Mouse (Mus musculus) c-Kit-negative CD71-positive TER-119-positive erythroid progenitor cells, embryonic 14.5 days (primary cell): ENCODE results near the gene Hist1h2ah.
"Not testable (repeated sequence)": the region's sequence is repeated elsewhere in the genome, so short reads cannot be mapped to it uniquely, and the experiment has no call there.

ENCODE experiments used
- DNase-seq: peaks from one replicate; pipeline ENCODE4 v3.0.0-alpha.2; 2013; ENCODE audit warnings: low read depth, low spot score

Hist1h2ah gene

GRCm38 (mm10) chr13:22035267-22036148 is at the start of gene Hist1h2ah, which contains the start of gene Hist1h2bk:
Gene Hist1h2ah (minus strand): TSS chr13:22035568.
Gene Hist1h2bk (plus strand): TSS chr13:22035870.
- DNase-seq, result peak; percentile 97

DNA sequence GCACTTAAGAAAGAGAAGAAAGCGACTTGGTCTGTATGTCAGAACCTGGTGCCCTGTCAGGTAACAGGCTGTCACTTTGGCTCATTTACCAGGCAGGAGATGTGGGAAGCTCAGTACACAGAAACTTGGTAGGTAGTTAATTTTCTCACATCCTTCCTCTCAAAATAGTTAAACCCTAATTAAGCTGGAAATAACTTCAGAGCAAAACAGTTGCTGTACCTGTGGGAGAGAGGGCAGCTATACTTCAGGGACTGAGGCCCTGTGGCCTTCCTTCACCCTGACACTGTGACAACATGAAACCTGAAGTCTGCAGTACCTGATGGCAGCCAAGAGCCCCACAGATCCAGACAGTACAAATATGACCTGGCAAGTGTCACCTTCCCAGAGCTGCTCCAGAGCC is 48.8 kb upstream of the Hist1h2ah start, which contains the start of gene Vmn1r188:
TSS of gene Vmn1r188 (plus strand) at position 301 of the 400 bp plus-strand sequence.
- not testable (repeated sequence) for DNase-seq

DNA sequence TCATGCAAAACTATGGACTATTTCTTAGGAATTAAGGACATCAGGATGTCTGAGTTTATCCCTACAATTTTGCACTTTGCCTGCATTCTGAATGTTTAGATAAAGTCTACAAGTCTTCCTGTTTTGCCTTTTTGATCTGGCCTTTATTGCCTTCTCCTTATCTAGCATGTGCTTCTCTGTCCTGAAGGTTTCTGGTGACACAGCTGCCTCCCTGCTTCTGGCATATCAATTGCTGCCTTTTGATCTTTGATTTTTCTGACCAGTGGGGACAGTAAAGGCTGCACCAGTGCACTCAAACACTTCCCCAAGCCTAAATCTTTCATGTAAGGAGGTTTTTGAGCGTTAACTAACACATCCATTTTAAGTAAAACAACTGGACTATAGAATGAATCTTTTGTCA is 28.1 kb upstream of the Hist1h2ah start:
- DNase-seq, result no peak

- no peak for DNase-seq
Measured at GRCm38 (mm10) chr13:22061422-22061821, 26.1 kb upstream of the Hist1h2ah start.

GRCm38 (mm10) chr13:22053754-22054153 is 18.4 kb upstream of the Hist1h2ah start:
- no peak for DNase-seq

- no peak for DNase-seq
Measured at GRCm38 (mm10) chr13:22051523-22051859, 16.1 kb upstream of the Hist1h2ah start.

DNA sequence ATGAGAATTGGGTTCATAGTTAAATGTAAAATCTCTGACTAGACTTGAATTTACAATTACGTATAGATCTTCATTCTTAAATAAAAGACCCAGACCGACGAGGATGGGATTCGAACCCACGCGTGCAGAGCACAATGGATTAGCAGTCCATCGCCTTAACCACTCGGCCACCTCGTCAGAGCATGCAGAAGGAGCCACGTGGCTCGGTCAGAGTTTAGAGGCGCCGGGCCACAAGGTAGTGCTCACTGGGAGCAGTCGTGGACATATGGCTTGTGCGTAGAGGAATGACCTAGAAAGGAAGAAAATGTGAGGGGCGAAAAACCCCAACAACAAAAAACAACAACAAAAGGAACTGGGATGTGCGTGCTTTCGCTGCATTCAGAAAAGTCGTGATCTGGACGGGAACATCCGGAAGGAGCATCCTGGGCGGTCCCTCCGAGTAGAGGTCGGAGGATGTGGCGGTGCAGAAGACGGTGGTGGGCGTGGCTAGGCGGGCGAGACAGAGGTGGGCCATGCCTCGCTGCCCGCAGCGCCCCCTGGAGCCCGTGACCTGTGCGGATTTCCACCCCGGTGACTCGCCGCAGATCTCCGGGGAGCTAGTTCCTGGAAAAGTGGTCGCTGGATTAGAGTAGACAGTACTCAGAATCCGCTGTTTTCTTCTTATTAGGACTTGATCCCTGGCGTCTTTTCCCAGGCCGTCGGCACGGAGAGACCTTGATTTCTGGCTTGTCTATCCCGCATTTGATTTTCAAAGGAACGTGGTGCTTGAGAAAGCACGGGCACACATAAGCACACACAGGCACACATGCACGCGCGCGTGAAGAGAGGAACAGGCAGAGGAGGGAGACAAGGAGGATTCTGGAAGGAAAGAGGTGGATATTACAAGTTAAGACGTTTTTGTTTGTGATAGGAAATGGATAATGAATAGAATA is 15.5 kb upstream of the Hist1h2ah start:
- peak; percentile 81 for DNase-seq

- no peak for DNase-seq
Measured at GRCm38 (mm10) chr13:22049737-22050440, 14.5 kb upstream of the Hist1h2ah start.

DNA sequence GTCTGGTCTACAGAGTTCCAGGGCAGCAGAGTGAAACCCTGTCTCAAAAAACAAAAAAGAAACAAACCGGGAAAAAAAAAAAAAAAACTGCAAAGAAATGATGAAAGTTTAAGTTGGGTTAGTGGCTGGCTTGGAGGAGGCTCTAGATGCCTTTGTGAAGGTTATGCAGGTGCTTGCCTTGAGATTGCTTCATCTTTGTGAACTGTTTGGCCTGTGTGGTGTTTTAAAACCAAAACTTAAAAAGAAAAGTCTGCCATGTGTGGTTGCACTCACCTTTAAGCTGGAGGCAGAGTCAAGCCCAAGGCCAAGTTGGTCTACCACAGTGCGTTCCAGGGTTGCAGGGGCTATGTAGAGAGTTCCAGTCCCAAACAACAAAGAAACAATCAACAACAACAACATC is 13.7 kb upstream of the Hist1h2ah start:
- DNase-seq, result no peak

- no peak for DNase-seq
Measured at GRCm38 (mm10) chr13:22045311-22045710, 9.9 kb upstream of the Hist1h2ah start.

DNA sequence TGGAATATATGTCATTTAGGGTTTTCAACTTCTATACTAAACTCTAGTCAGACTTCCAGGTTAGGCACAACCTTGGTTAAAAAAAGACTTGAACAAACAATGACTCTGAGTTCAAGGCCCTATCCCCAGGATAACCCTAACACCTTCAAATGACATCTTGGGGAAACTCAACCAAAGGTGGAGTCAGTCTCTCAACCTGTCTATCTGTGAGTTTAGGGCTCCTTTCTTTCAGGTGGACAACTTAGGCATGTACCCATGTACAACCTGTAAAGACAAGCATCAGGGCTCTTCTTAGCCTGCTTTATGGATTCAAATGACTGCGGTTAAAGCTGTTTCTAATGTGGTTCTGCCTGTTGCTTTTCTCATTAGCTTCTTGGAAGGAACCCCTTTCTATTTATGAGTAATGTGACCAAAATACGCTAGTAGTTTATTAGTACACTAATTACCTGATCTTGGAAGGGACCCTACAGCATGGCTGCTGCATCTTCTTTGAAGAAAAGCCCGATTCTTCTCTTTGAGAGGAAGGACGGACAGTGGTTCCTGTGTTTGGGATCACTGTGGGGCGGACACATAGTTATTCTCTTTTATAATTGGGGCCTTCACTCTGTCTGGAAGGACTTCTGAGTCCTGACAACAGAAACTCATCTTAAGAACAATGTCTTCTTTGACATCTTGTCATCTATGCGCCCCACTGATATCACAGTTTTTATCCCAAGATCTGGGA is 9.2 kb upstream of the Hist1h2ah start:
- DNase-seq, result no peak

DNA sequence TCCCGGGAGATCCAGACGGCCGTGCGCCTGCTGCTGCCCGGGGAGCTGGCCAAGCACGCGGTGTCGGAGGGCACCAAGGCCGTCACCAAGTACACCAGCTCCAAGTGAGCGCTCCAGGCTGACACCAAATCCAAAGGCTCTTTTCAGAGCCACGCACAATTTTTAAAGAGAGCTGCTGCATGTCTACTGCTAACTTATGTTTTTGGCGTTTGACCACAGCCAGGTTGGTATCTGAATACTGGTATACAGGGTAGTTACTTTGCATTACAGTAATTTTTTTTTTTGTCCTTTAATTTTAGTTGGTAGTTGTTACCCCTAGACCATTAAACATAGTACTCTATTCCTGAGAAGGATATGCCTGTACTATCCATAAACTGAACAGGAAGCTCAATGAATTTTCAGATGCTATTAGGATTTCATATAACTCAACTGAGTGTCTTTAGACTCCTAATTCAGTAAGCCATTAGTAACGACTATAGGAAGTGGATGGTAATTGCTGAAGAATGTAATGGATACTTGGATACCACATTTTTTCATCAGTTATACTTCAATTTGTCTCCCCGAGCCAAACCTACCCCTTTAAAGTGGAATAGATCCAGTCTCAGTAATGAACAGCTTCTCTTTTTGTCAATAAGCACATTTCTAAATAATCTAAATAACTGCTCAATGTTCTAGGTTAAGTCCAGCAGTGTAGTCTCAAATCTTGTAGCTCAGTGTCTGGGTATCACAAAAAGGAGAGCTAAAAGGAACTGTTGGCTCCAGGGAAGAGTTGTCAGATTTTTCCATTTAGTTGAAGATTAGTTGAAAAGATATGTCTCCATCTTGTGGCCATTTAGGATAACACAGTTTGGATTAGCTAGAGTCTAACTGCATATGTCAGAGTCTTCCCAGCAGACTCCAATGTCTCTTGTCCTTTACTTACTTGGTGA is 8.4 kb upstream of the Hist1h2ah start:
- DNase-seq, result peak; percentile 79

- peak; percentile 100 for DNase-seq
Measured at GRCm38 (mm10) chr13:22042568-22043502, 7.5 kb upstream of the Hist1h2ah start, which contains the start of the genes Hist1h2ag and Hist1h2bj. Gene Hist1h2ag (minus strand): TSS chr13:22042944. Gene Hist1h2bj (plus strand): TSS chr13:22043214.

- peak; percentile 60 for DNase-seq
Measured at GRCm38 (mm10) chr13:22041651-22042567, 6.5 kb upstream of the Hist1h2ah start.

- DNase-seq, result peak; percentile 96
Measured at GRCm38 (mm10) chr13:22041142-22041536, 5.8 kb upstream of the Hist1h2ah start, which contains the start of gene Hist1h4i. Gene Hist1h4i (minus strand): TSS chr13:22041362.

DNA sequence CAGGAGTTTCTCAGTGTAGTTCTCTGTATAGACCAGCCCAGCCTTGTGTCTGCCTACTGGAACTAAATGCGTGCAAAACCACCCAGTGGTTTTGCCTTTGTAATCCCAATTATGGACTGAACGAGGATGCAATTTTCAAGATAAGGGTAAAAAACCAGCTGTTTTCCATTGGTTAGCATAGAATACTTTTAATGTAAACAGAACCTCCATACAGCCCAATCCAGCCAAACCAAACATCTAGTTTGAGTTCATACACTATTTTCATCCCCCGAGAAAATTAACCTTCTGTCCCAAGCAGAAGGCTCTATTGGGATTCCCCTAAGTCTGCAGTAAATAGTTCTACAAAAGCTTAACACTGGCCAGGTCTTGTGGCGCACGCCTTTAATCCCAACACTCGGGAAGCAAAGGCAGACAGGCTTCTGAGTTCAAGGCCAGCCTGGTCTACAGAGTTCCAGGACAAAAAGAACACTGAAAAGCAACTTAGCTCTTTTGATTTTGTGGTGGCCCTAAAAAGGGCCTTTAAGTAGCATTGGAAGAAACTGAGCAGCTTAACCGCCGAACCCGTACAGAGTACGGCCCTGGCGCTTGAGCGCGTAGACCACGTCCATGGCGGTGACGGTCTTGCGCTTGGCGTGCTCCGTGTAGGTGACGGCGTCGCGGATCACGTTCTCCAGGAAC is 5.2 kb upstream of the Hist1h2ah start:
- DNase-seq, result peak; percentile 71
